Mouse (Mus musculus): ENCODE measurements around the gene Adgrv1.

GRCm38 (mm10) chr13:81644047-81644565, 11.2 kb upstream of the Adgrv1 start:
- TF ChIP-seq CTCF (IDR thresholded peaks at IDR 0.05; ENCODE audit: low read depth, low read length) (peak; percentile 44), POLR2A (IDR thresholded peaks at IDR 0.05; ENCODE audit: insufficient read depth, low read length) (peak; percentile 97), EP300 (IDR thresholded peaks at IDR 0.05; ENCODE audit: insufficient read depth, low read depth, low read length) (no peak)

All from ES-Bruce4 (cell line).